Mouse (Mus musculus) stomach, embryonic 16.5 days (tissue): ENCODE measurements around the gene Gm12166. TPM values are rescaled to one million over a fixed set of nuclear protein-coding genes. Genes with fewer than 3 reads are reported as not detected.

Source experiments
- microRNA-seq: library from miRNA; unstranded; fragments of <30 nt; microRNA quantifications from one replicate; pipeline ENCODE4, GENCODE M21; 2016
- polyA plus RNA-seq: library from polyadenylated mRNA; unstranded; fragments of >200 nt; fragmentation: Nextera tagmentation; extraction: Ambion mirVana; gene quantifications from 2 replicates; pipeline ENCODE4 v1.2.1, GENCODE M21; 2015

The Gm12166 gene
- polyA plus RNA-seq, 1 experiment from 2014 or later: 4.7 TPM

Small RNAs within 50 kb of the gene (microRNA-seq; reads per million reads assigned to microRNA genes)
- not detected for gene Mir8100

Other genes with a start within 250 kb of the Gm12166 start
- gene Clint1, start 200.3 kb downstream of the Gm12166 start, polyA plus RNA-seq: 82.4 and 85.6 TPM in 2 replicates
- gene Lsm11, start 107.4 kb downstream of the Gm12166 start, polyA plus RNA-seq: 3.7 and 4.0 TPM in 2 replicates
- gene Thg1l, start 96.8 kb downstream of the Gm12166 start, polyA plus RNA-seq: 10.5 and 11.0 TPM in 2 replicates
- 0.17 TPM in 1 of 2 replicates, not detected in the other for gene Sox30, start 72.0 kb downstream of the Gm12166 start, polyA plus RNA-seq
- 22.0 and 22.4 TPM in 2 replicates for gene Adam19, start 3.7 kb upstream of the Gm12166 start, polyA plus RNA-seq
- gene Nipal4, start 114.2 kb upstream of the Gm12166 start, polyA plus RNA-seq: 7.8 and 10.1 TPM in 2 replicates
- 0.27 and 0.60 TPM in 2 replicates for gene Fndc9, start 183.2 kb upstream of the Gm12166 start, polyA plus RNA-seq